Mouse (Mus musculus) embryonic facial prominence, embryonic 15.5 days (tissue): ENCODE measurements around the gene Tet2. TPM values are rescaled to one million over a fixed set of nuclear protein-coding genes. Genes with fewer than 3 reads are reported as not detected.

Experiments used
- ATAC-seq: fragments of 200-750 bp; cut with Nextera tagmentation; 2 replicates; pipeline ENCODE4 v1.8.0; 2017; ENCODE audit warnings: low read depth, moderate TSS enrichment; ENCODE audit not compliant: insufficient number of reproducible peaks, low FRiP score, low TSS enrichment
- H3K27ac ChIP-seq: fragments of 300-500 bp; sonication (generic); replicated peaks from 2 replicates; pipeline ENCODE4 v1.5.1; 2015; ENCODE audit warnings: mild to moderate bottlenecking, inconsistent platforms
- H3K27me3 ChIP-seq: fragments of 300-500 bp; sonication (generic); 2 replicates; pipeline ENCODE4 v1.6.1; 2015; ENCODE audit warnings: inconsistent platforms
- H3K36me3 ChIP-seq: fragments of 300-500 bp; sonication (generic); 2 replicates; pipeline ENCODE4 v1.6.1; 2015; ENCODE audit warnings: mild to moderate bottlenecking, inconsistent platforms
- H3K4me1 ChIP-seq: fragments of 300-500 bp; sonication (generic); 2 replicates; pipeline ENCODE4 v1.6.1; 2015; ENCODE audit warnings: inconsistent platforms
- H3K4me2 ChIP-seq: fragments of 300-500 bp; sonication (generic); replicated peaks from 2 replicates; pipeline ENCODE4 v1.6.1; 2015; ENCODE audit warnings: mild to moderate bottlenecking, inconsistent platforms
- H3K4me3 ChIP-seq: fragments of 300-500 bp; sonication (generic); replicated peaks from 2 replicates; pipeline ENCODE4 v1.5.1; 2015; ENCODE audit warnings: mild to moderate bottlenecking, inconsistent platforms
- H3K9ac ChIP-seq: fragments of 300-500 bp; sonication (generic); 2 replicates; pipeline ENCODE4 v1.6.1; 2015; ENCODE audit warnings: inconsistent platforms
- H3K9me3 ChIP-seq: fragments of 300-500 bp; sonication (generic); replicated peaks from 2 replicates; pipeline ENCODE4 v1.6.1; 2016; ENCODE audit warnings: inconsistent platforms
- whole genome bisulfite sequencing: fragments of 180-500 bp; shearing (Covaris S2); methylation state at CpG from one replicate; pipeline ENCODE4 v1.1.7; 2015; 5-methylcytosine and 5-hydroxymethylcytosine counted together
- microRNA-seq: library from miRNA; unstranded; fragments of <30 nt; microRNA quantifications from one replicate; pipeline ENCODE4, GENCODE M21; 2016; ENCODE audit warnings: borderline number of aligned reads
- polyA plus RNA-seq: library from polyadenylated mRNA; unstranded; fragments of >200 nt; fragmentation: Nextera tagmentation; extraction: Ambion mirVana; gene quantifications from 2 replicates; pipeline ENCODE4 v1.2.1, GENCODE M21; 2015

The Tet2 gene
- polyA plus RNA-seq, 1 experiment from 2014 or later: 18.4 TPM

DNA sequence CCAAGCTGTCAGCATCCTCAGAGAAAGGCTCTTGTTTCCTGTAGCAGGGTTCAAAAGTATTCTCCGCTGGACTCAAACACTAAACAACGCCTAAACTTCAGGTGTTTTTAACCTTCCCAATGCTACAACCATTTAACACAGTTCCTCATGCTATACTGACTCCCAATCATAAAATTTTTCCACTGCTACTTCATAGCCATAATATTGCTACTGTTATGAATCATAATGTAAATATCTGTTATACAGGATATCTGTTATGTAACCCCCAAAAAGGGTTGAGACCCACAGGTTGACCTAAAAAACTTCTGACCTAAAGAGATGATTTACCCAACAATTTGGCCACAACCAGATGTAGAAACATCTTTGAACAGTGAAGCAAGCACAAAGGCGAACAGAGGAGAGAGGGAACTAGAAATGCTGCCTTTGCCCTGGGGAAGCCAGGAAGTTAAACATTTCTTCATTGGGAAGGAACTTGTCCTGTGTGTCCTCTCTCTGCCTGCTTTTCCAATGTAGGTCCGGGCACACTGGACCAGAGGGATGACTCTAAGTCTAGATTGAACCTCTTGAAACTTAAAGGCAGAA lies 108.6 kb downstream of the Tet2 start:
- H3K9me3 ChIP-seq: no peaks in the 10 kb centered on the region
- no peak overlapping the region for H3K9ac ChIP-seq
- H3K27me3 ChIP-seq: no peaks in the 10 kb centered on the region
- H3K27ac ChIP-seq: no peak overlapping the region
- H3K4me3 ChIP-seq: no peak overlapping the region
- H3K4me2 ChIP-seq: no peak overlapping the region
- no peak for ATAC-seq
- H3K4me1 ChIP-seq: no peaks in the 10 kb centered on the region
- no peaks in the 10 kb centered on the region for H3K36me3 ChIP-seq
- WGBS: 74% methylated on average over 4 of the region's 4 CpGs

- H3K9me3 ChIP-seq: no peaks in the 10 kb centered on the region
- H3K4me2 ChIP-seq: no peak overlapping the region
- H3K9ac ChIP-seq: no peak overlapping the region
- 77% methylated on average over 1 of the region's 1 CpGs for WGBS
- H3K27me3 ChIP-seq: no peaks in the 10 kb centered on the region
- no peak overlapping the region for H3K4me3 ChIP-seq
- no peak overlapping the region for H3K27ac ChIP-seq
- no peaks in the 10 kb centered on the region for H3K36me3 ChIP-seq
- H3K4me1 ChIP-seq: no peaks in the 10 kb centered on the region
- no peak for ATAC-seq
These were observed 109.2 kb downstream of the Tet2 start for GRCm38 (mm10) chr3:133435774-133436148.

DNA sequence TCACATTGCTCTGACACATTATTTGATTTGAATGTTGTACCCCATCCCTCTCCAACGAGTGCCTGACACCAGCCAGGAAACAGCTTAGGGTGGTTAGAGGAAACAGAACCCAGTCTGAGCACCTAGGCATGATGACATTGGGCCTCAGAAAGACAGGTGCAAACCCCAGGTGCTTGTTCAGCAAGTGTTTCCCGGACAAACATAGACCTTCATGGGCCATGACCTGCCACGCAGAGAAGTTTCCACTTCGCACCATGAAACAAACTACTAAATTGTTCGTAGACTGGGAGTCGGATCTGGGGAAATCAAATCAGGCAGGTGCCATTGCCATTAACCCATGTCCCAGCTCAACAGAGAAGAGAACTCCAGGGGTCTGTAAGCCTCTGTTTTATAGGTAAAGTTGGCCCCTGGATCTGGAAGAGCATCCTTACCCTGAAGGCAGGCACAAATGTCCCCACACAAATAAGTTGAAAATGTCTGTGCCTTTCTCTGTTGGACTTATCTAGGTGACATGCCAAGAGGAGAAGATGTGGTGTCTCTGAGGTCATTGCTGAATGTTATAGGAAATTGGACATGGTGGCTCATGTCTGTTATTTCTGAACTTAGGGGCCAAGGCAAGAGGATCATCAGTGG lies 109.7 kb downstream of the Tet2 start:
- Histone ChIP-seq H3K27ac (no peak overlapping the region), H3K36me3 (no peaks in the 10 kb centered on the region), H3K4me3 (no peak overlapping the region), H3K9ac (no peak overlapping the region), H3K9me3 (no peaks in the 10 kb centered on the region), H3K27me3 (no peaks in the 10 kb centered on the region), H3K4me1 (no peaks in the 10 kb centered on the region), H3K4me2 (no peak overlapping the region)
- 88% methylated on average over 6 of the region's 6 CpGs for WGBS
- no peak for ATAC-seq

- no peak overlapping the region for H3K27ac ChIP-seq
- H3K4me1 ChIP-seq: no peaks in the 10 kb centered on the region
- no peaks in the 10 kb centered on the region for H3K36me3 ChIP-seq
- no peak for ATAC-seq
- WGBS: 72% methylated on average over 4 of the region's 4 CpGs
- no peak overlapping the region for H3K4me3 ChIP-seq
- no peaks in the 10 kb centered on the region for H3K27me3 ChIP-seq
- no peak overlapping the region for H3K4me2 ChIP-seq
- H3K9me3 ChIP-seq: no peaks in the 10 kb centered on the region
- no peak overlapping the region for H3K9ac ChIP-seq
These were observed 115.4 kb downstream of the Tet2 start for GRCm38 (mm10) chr3:133429394-133430173.

DNA sequence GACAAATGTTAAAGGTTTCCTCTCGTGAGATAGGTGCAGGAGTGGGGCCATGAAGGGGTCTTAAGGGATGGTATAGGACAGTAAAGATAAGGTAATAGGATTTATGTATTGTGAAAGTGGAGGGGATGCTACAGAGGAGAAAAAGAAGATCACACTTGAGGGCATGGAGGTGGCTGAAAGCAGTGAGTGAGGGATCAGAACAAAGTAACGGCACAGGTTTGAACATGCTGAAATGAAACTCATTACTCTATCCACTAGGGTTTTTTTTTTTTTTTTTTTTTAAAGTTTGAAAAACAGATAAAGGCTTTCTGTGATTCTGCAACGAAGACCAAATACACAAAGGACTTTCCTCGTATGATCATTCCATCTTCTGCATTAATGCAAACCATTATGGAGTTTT lies 116.9 kb downstream of the Tet2 start:
- Histone ChIP-seq H3K27me3 (no peaks in the 10 kb centered on the region), H3K4me1 (no peaks in the 10 kb centered on the region), H3K4me3 (no peak overlapping the region), H3K27ac (no peak overlapping the region), H3K36me3 (no peaks in the 10 kb centered on the region), H3K9me3 (no peaks in the 10 kb centered on the region), H3K9ac (no peak overlapping the region), H3K4me2 (no peak overlapping the region)
- WGBS: 66% methylated on average over 4 of the region's 4 CpGs
- no peak for ATAC-seq

DNA sequence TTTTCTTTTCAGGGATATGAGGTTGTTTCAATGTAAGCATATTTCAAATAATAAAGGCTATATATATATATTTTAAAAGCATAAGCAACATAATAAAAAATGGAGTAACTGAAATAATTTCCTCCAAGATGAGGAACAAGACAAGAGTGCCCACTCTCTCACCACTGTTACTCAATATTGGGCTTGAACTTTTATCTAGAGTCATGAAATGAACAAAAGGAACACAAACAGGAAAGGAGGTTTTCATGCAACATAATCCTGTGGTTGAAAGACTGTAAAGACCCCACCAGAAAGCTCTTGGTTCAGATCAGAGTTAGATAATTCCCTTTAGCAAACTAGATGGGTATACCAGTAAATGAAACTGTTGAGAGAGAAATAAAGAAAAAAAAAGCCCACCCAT lies 121.9 kb downstream of the Tet2 start:
- Histone ChIP-seq H3K27ac (no peak overlapping the region), H3K4me2 (no peak overlapping the region), H3K9ac (no peak overlapping the region), H3K4me3 (no peak overlapping the region), H3K9me3 (no peaks in the 10 kb centered on the region), H3K36me3 (no peaks in the 10 kb centered on the region), H3K4me1 (no peaks in the 10 kb centered on the region), H3K27me3 (no peaks in the 10 kb centered on the region)
- no peak for ATAC-seq

GRCm38 (mm10) chr3:133414747-133415146 lies 130.2 kb downstream of the Tet2 start:
- no peak overlapping the region for H3K9ac ChIP-seq
- no peak for ATAC-seq
- 85% methylated on average over 4 of the region's 4 CpGs for WGBS

More at GRCm38 (mm10) chr3:133414747-133415146, 130.2 kb downstream of the Tet2 start:
- Histone ChIP-seq H3K4me2 (no peak overlapping the region), H3K9me3 (no peaks in the 10 kb centered on the region), H3K4me3 (no peak overlapping the region), H3K4me1 (no peaks in the 10 kb centered on the region), H3K27me3 (no peaks in the 10 kb centered on the region), H3K36me3 (no peaks in the 10 kb centered on the region), H3K27ac (no peak overlapping the region)

Small RNA genes within 50 kb of the gene (microRNA-seq; reads per million reads assigned to microRNA genes)
- gene Gm25042: not detected

Other genes starting within 250 kb of the Tet2 start
- gene Ppa2, start 235.0 kb downstream of the Tet2 start, polyA plus RNA-seq: 74.8 and 79.6 TPM in 2 replicates